Mouse (Mus musculus): ENCODE measurements around the gene Ap3b1.
A peak's percentile ranks its signal among the peaks of the same experiment; 100 is the strongest.
"Not testable (repeated sequence)": the region's sequence is repeated elsewhere in the genome, so short reads cannot be mapped to it uniquely, and the experiment has no call there.

The Ap3b1 gene

DNA sequence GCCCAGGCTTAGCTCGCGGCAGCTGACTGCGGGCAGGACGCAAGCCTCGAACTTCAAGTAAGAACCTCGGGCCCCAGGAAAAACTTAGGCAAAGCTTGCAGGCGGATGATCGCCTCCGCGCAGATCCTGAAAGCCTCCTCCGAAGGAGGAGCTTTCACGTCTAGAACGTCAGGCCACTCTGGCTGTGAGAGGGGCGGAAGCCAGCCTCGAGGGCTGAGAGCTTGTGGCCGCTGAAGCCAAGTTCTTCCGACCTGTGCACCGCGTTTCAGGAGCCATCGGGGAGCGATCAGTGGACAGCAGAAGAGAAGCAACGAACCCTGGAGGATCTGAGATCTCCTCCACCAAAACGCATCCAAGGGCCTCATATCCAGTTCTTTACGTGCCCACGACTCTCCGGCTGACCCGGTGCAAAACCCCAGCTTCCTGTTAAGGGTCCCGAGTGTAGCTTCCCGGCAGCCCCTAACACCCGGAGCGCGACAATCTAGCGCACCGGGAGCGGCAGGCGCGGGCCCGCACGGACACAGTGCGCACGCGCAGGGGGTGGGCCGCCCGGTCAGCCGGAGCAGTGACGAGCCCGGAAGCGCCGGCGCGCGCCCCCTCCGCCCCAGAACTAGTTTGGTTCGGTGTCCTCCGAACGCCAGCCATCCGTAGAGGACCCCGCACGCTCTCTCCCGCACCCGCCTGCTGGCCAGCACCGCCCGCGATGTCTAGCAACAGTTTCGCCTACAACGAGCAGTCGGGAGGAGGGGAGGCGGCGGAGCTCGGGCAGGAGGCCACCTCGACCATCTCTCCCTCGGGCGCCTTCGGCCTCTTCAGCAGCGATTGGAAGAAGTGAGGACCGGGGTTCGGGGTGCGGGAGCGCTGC, at the start of gene Ap3b1:
Gene Ap3b1, plus strand, starts transcription at position 560 of the 865 bp plus-strand sequence.
- DNase-seq (ENCODE audit: low spot score): peak; percentile 73

DNA sequence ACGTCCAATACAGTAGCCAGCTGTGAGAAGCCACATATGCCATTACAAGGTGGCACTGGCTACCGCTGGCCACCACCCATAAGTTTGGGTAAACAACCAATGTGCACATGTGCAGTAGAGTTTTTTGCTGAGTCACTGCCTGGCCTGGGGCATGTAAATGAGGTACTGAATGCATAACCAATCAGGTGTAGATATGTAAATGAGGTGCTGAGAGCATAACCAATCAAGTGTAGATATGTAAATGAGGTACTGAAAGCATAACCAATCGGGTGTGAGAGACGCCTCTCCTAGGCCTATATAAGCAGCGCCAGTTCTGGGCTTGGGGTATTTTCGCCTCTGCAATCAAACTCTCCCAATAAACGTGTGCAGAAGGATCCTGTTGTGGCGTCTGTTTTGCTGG, 45.9 kb upstream of the Ap3b1 start:
- DNase-seq (ENCODE audit: low spot score): not testable (repeated sequence)

DNA sequence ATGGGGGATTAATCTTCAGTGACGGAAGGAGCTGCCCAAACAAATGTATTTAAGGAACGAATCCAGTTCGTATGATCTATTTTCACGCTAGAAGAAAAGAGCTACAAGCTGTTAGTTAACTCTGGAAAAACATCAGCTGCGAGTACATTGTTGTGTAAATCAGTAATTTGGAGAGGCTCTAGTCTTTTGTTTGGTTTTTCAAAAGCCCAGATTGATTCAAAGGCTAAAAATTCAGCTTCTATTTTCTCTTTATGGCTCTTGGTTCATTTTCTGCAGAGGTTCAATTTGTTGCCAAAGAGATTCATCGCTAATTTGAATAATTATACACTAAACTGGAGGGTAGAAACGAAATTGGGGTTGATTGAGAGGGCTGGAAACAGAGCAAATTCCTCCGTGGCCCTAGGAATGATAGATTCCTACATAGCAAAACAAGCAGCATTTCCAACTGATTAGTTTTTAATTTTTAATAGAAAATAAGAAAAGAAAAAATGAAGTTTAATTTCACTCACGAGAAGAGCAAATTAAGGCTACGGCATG, 41.7 kb upstream of the Ap3b1 start:
- DNase-seq (ENCODE audit: low spot score): no peak

DNA sequence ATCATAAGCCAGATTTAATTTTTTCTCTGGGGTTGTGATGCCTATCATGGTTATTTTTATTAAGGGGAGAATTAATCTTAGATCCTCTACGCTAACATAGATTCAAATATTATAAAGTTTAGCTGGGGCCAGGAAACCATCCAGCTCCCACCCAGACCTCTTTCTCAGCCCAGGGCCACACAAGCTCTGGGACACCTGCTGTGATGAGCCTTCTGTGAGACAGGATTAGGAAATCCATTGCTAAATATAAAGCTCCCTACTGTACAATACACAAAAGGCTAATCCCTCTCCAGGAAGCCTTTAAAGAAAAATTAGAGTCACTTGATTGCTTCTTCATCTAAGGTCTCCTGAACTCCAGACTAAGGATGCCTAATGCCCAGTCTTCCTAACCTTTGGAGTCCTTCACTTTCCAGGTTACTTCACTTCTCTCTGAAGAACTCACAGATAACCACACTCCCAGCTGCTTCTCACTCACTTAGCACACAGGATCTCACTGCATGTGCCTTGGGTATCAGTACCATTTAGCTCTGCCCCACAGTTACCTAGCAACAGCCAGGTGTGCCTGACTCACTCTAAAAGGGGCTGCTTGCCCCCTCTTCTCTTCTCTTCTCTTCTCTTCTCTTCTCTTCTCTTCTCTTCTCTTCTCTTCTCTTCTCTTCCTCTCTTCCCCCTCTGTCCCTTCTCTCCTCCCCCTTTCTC, 37.5 kb upstream of the Ap3b1 start:
- no peak for DNase-seq (ENCODE audit: low spot score)

DNA sequence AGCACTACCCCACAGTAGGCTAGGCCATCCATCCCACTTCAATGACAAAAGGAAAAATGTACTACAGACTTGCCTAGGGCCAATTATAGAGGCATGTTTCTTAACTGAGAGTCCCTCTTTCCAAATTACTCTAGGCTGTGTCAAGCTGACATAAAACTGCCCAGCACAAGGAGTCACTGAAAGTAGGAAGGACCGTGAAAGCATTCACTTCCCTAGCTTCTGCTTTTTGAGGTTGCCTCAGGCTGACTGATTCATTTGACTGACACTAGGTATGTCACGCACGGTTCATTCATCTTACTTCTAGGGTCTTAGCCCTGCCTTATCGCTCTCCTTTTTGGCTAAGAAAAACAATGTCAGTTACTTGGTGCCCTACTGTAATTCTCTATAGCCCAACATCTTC, 36.3 kb upstream of the Ap3b1 start:
- no peak for DNase-seq (ENCODE audit: low spot score)

DNA sequence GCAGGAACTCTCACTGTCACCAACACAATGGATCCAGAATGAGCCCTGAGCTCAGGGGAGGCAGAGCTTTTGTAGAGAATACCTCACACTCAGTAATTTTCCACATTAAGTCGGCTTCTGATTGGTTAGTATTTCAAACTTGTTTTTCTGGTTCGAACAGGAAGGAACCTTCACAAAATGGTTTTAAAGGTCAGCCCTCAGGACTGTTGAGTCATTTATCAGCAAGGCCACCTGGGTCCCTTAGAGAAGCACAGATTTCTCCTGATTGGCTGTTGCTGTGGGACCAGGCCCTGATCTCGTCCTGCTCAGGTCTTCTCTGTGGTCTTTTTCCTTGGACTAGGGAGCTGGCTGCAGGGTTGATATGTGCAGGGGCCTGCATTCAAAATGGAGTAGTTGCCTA, 30.7 kb upstream of the Ap3b1 start:
- peak; percentile 22 for DNase-seq (ENCODE audit: low spot score)

DNA sequence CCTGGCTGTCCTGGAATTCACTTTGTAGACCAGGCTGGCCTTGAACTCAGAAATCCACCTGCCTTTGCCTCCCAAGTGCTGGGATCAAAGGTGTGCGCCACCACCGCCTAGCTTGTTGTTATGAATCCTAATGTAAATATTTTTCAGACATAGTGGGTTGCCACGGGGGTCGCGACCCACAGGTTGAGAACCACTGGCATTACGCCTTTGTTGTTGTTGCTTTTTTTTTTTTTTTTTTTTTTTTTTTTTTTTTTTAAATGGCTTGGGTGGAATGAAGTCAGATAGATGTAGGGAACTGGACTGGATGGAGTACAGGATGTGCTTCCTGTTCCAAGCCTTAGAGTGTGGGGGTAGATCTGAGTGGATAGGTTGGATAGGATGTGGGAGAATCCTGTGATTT, 29.8 kb upstream of the Ap3b1 start:
- not testable (repeated sequence) for DNase-seq (ENCODE audit: low spot score)

DNA sequence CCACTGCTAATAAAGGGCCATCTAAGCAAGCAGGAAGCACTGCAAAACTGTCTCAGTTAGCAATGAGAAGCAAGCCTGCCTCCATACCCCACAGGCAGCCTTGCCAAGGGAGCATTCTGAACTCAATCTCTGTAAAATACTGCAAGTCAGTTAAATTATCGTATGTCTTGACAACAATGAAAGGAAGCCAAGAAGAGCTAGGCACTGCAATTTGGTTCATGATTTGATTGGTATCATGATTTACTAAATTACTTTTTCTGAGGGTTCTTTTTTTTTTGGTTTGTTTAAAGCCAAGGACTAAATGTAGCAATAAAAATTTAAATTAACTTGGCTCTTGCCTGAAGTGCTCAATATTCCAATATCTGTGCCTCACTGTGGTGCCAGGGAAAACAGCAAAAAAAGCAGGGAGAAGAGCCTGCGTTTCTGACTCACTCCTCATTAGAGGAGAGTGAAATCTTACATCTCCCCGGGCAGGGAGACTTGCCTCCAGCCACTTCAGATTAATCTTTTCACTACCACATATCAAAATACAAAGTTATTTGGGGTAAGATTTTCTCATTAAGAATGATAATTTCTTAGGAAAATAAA, 28.3 kb upstream of the Ap3b1 start:
- no peak for DNase-seq (ENCODE audit: low spot score)

DNA sequence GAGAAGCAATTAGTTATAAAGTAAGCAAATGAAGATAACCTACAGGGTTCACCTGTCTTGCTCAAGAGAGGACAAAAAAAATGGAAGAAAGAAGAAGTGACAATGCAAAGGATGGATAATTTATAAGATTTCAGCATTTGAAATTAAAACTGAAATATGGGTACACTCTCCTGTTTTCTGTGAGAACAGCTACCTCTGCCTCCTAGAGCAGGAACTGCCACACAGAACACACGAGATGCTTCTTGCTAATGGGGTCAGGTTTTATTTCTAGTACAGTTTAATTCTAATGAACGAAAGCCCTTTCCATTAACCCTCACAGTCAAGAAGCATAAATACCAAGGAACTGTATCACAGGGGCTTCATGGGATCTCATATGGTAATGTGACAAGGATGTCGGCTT, 20.4 kb upstream of the Ap3b1 start:
- DNase-seq (ENCODE audit: low spot score): no peak

DNA sequence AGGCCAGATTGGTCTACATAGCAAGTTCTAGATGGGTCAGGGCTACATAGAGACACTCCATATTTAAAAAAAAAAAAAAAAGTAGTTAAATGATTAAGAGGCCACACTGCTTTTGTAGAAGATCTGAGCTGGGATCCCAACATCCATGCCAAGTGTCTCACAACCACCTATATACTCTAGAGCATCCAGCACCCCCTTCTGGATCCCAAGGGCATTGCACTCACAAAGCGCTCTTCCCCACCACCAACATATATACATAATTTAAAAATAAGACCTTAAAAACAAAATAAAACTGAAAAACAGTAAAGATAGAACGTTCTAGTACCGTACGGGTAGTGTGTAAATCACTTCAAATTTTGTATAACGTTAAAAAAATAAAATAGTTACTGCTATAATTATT, 15.6 kb upstream of the Ap3b1 start:
- peak; percentile 25 for DNase-seq (ENCODE audit: low spot score)

DNA sequence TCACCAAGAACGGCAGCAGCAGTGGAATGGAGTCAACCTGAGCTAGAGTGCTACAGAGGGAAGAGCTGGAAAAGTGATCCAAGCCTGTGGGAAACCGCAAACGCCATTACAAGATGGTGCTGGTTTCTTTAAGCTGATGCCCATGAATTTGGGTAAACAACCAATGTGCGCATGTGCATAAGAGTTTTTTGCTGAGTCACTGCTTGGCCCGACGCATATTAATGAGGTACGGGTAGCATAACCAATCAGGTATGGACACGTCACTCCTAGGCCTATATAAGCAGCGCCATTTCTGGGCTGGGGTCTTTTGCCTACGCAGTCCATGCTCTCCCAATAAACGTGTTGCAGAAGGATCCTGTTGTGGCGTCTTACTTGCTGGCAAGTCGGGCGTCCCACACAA, 14.2 kb upstream of the Ap3b1 start:
- not testable (repeated sequence) for DNase-seq (ENCODE audit: low spot score)

DNA sequence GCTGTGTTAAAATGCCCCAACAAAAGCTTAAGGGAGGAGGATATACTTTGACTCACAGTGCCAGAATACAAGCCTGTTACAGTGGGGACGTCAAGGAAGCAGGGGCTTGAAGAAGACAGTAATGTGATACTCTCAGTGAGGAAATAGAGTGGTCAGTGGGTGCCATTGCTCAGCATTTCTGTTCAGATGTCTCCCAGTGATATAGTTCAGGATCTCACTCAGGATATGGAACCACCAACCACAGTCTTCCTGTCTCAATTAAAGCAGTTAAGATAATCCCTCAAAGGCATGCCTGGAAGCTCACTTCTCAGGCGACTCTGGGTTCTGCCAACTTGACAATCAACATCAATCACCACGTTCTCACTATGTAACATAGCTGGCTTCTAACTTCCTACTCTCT, 4.2 kb upstream of the Ap3b1 start:
- no peak for DNase-seq (ENCODE audit: low spot score)

DNA sequence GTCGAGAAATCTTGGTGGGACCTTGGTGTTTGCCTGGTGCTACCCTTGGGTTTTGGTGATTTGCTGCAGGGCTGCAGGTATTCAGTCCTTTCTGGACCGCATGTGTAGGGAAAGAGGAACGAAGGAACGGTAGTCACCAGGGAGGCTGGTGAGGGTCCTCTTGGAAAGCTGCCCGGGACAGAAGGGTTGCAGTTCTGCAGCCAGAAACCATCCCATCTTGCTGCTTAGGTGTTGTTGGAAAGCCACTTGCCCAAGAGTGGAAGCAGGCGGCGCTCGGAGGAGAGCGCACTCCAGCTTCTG, 709 bp upstream of the Ap3b1 start:
- DNase-seq (ENCODE audit: low spot score): no peak

DNA sequence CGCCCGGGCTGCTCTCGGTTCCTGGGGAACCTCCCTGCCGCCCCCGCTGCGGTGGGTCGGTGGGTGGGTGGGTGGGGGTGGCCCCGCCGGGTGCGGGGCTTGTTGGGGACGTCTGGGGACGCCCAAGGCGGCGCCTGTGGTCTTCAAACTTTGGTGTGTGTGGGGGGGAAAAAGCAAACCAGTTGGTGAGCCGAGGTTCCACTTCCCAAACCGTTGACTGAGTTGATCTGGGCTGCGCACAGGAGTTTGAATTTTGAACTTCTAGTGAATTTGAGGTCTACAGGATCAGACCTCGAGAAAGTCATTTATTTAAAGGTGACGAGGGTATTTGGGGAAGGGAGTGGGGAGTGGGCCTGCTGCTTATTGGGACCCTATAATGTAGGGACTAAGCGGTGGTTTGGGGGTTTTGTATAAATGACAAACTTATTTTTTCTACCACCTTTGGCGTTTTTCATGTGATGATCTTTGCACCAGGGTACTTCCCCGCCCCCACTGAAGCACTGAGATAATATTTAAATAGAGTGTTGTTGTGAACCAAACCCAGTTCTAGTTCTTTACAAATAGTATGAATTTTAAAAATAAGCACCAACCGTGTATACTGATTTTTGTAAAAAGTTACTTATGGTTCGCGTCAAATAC, 641 bp downstream of the Ap3b1 start:
- no peak for DNase-seq (ENCODE audit: low spot score)

DNA sequence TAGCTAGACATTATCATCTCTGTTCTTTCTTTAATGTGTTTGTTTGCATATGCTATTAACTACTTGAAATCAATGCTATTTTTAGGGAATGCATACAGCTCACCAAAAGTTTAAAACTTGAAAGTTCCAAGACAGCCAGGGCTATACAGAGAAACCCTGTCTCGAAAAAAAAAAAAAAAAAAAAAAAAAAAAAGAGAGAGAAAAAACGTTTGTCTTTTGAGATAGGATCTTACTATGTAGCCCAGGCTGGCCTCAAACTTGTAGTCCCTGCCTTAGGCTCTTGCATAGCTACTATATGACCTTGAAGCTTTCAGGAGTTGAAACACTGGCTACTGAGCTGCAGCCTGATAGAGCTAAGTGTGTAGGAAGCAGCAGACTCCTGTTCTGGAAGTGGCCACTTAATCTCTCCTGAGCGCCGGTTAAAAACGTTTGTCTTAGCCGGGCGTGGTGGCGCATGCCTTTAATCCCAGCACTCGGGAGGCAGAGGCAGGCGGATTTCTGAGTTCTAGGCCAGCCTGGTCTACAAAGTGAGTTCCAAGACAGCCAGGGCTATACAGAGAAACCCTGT, 2.3 kb downstream of the Ap3b1 start:
- DNase-seq (ENCODE audit: low spot score): not testable (repeated sequence)

DNA sequence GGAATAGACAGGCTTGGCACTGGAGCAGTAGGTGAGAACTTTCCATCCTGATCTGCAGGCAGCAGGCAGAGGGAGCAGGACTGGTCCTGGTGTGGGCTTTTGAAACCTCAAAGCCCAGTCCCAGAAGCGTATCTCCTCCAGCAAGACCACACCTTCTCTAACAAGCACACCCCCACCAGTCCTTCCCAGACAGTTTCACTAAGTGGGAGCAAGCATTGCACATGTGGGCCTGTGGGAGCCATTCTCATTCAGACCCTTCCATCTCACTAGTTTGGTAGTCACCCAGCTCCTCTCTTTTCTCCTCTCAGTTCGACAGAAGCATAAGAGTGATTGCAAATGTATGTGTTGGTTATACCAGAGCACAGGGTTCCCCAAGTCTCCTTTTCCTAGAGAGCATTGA, 5.6 kb downstream of the Ap3b1 start:
- DNase-seq (ENCODE audit: low spot score): no peak

DNA sequence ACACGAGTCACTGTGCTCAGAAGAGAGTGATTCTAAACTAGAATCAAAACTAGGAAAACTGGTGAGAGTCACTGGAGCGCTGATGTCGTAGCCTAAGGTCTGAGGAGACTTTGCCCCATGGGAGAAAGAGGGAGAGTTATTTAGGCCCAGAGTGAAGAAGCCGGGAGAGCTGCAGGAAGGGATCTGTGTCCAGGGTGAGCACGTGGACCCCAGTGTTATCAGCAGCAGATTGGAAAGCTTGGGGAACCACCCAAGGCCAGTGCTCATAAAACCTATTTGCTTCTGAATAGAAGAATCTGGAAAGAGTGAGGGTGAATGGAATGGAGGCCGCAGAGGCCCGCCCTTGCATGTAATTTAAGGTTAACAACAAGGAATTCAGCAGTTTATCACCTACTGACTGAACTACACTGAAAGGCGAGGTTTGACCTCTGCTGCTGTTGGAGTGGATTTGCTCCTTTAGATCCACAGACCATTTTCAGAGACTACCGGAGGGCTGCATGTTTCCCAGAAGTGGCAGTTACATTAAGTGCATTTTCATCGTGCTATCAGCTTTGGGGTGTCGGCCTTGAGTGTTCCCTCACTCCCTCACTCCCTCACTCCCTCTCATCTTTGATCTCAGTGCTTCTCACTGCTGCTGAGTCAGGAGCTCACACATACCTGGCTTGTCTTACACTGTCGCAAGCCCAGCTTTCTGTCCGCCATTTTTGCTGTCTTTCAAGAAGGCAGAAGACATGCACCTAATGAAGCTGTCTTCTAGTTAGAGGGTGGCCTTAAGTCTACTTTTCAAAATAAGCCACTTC, 6.5 kb downstream of the Ap3b1 start:
- DNase-seq (ENCODE audit: low spot score): no peak

DNA sequence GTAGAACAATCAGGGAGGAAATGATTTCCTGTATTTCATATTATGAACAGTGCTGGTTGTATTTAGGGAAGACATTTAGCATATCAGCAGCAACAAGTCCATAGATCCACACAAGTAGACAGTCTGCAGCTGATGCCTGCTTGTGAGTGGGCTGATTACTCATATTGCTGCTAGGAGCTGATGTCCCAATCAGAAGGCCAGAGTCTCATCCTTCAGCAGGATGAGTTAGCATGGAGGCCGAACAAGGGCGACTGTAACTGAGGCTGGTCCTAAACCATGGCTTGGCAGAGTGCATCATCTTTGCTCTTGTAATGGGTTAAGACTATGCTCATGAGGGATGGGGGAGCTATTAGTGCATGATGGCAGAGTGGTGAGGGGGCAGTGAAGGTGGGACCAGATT, 9.1 kb downstream of the Ap3b1 start:
- no peak for DNase-seq (ENCODE audit: low spot score)

DNA sequence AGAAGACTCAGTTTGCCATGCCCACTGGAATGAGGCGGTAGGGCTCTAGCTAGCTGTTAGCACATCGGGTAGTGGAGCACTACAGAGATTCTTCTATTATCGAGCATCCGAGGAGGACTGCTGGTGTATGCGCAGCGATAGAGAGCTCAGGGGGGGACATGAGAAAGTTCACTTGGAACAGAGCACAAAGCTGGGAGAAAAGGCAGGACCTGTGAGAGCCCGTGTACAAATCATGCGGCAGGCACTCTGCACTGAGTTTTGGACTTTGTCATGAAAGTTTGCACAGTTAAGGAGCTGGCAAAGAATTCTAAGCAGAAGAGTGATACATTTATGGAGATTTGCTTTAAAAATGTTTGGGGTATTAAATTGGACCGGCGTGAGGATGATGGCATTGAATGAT, 11.8 kb downstream of the Ap3b1 start:
- no peak for DNase-seq (ENCODE audit: low spot score)

DNA sequence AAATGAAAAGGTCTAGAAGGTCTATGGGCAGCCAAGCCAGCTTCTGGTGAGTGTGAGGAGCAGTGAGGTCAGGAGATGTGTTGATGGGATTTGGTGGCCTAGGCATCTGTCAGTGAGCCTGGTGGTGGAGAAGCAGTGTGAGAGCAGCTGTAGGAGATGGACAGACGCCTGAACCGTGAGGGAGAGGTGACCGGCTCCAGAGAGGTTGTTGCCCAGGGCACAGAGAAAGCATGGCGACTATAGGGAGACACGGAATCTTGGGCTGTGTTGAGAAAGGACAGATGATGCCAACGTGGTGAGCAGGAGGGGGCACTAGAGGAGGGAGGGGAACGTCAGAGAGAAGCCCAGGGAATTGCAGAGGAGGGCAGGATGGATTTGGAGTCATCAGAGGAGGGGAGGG, 13.3 kb downstream of the Ap3b1 start:
- DNase-seq (ENCODE audit: low spot score): no peak

DNA sequence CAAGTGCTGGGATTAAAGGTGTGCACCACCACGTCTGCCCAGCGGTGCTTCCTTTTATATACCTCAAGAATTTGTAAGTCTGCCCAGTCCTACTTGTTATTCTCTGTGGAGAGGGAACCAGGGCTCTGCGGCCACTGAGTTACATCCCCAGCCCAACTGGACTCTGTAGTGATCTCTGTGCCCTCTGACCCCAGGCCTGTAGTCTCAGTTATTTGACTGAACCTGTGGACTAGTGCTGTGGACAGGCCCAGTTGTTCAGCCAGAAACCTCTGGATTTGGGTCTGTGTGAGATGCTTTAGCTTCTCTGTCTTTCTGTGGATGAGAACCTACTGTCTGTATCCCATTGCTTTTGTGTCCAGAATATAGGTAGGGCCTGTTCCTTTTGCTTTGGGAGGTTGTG, 15.4 kb downstream of the Ap3b1 start:
- DNase-seq (ENCODE audit: low spot score): no peak
